Mouse (Mus musculus) embryonic facial prominence, embryonic 10.5 days (tissue): ENCODE results near the gene Moxd1. TPM values are rescaled to one million over a fixed set of nuclear protein-coding genes. Genes with fewer than 3 reads are reported as not detected.

Experiments
- DNase-seq: peaks from one replicate; pipeline ENCODE4 v3.0.0-alpha.2; 2017; ENCODE audit warnings: low spot score
- H3K27ac ChIP-seq: fragments of 300-500 bp; sonication (generic); replicated peaks from 2 replicates; pipeline ENCODE4 v1.5.1; 2016; ENCODE audit warnings: mild to moderate bottlenecking
- H3K27me3 ChIP-seq: fragments of 300-500 bp; sonication (generic); replicated peaks from 2 replicates; pipeline ENCODE4 v1.6.1; 2016; ENCODE audit warnings: low read depth, mild to moderate bottlenecking; ENCODE audit not compliant: poor library complexity, severe bottlenecking
- H3K36me3 ChIP-seq: fragments of 300-500 bp; sonication (generic); replicated peaks from 2 replicates; pipeline ENCODE4 v1.6.1; 2016; ENCODE audit warnings: mild to moderate bottlenecking, moderate library complexity
- H3K4me1 ChIP-seq: fragments of 300-500 bp; sonication (generic); 2 replicates; pipeline ENCODE4 v1.6.1; 2016
- H3K4me3 ChIP-seq: fragments of 300-500 bp; sonication (generic); 2 replicates; pipeline ENCODE4 v1.5.1; 2016; ENCODE audit warnings: mild to moderate bottlenecking, moderate library complexity
- H3K9me3 ChIP-seq: fragments of 300-500 bp; sonication (generic); 2 replicates; pipeline ENCODE4 v1.6.1; 2016; ENCODE audit warnings: mild to moderate bottlenecking
- WGBS: fragments of 180-500 bp; shearing (Covaris S2); methylation state at CpG from one replicate; pipeline ENCODE4 v1.1.7; 2016; 5-methylcytosine and 5-hydroxymethylcytosine counted together
- polyA plus RNA-seq: library from polyadenylated mRNA; unstranded; fragments of >200 nt; fragmentation: Nextera tagmentation; extraction: Ambion mirVana; gene quantifications from 2 replicates; pipeline ENCODE4 v1.2.1, GENCODE M21; 2016

The Moxd1 gene
- 12.8 and 15.3 TPM in 2 replicates for polyA plus RNA-seq

GRCm38 (mm10) chr10:24223449-24224143, at the start of gene Moxd1:
Moxd1 (plus strand) TSS chr10:24223517.
- under 1% methylated on average over 56 of the region's 56 CpGs for WGBS
- peak within 1 kb of the TSS; percentile 82 for H3K27ac ChIP-seq
- H3K27me3 ChIP-seq: peaks cover 58% of the 10 kb centered on the region
- no peaks in the 10 kb centered on the region for H3K9me3 ChIP-seq
- H3K4me1 ChIP-seq: peaks cover 28% of the 10 kb centered on the region
- H3K36me3 ChIP-seq: no peaks in the 10 kb centered on the region
- peak; percentile 74 for DNase-seq
- H3K4me3 ChIP-seq: peak within 1 kb of the TSS; percentile 68

GRCm38 (mm10) chr10:24190392-24190791, 32.9 kb upstream of the Moxd1 start:
- H3K36me3 ChIP-seq: peaks cover 1% of the 10 kb centered on the region; the same call in 1 of the 2 replicates
- 66% methylated on average over 7 of the region's 7 CpGs for WGBS
- no peak overlapping the region for H3K4me3 ChIP-seq
- no peak overlapping the region for H3K27ac ChIP-seq
- no peaks in the 10 kb centered on the region for H3K4me1 ChIP-seq
- no peak for DNase-seq
- no peaks in the 10 kb centered on the region for H3K27me3 ChIP-seq
- H3K9me3 ChIP-seq: no peaks in the 10 kb centered on the region

- WGBS: 62% methylated on average over 1 of the region's 1 CpGs
- no peak for DNase-seq
- no peak overlapping the region for H3K27ac ChIP-seq
- no peaks in the 10 kb centered on the region for H3K36me3 ChIP-seq
- no peaks in the 10 kb centered on the region for H3K27me3 ChIP-seq
- H3K4me3 ChIP-seq: no peak overlapping the region
- no peaks in the 10 kb centered on the region for H3K9me3 ChIP-seq
- H3K4me1 ChIP-seq: no peaks in the 10 kb centered on the region
These were observed 31.3 kb upstream of the Moxd1 start for GRCm38 (mm10) chr10:24191977-24192376.

GRCm38 (mm10) chr10:24199303-24199702, 24.0 kb upstream of the Moxd1 start:
- DNase-seq: no peak

GRCm38 (mm10) chr10:24200099-24200498, 23.2 kb upstream of the Moxd1 start:
- peaks cover 5% of the 10 kb centered on the region; the same call in 1 of the 2 replicates for H3K4me1 ChIP-seq
- whole genome bisulfite sequencing: 77% methylated on average over 3 of the region's 3 CpGs
- no peaks in the 10 kb centered on the region for H3K36me3 ChIP-seq
- H3K27ac ChIP-seq: no peak overlapping the region
- no peaks in the 10 kb centered on the region for H3K9me3 ChIP-seq
- no peak for DNase-seq
- H3K27me3 ChIP-seq: no peaks in the 10 kb centered on the region
- no peak overlapping the region for H3K4me3 ChIP-seq

More at GRCm38 (mm10) chr10:24199303-24199702, 24.0 kb upstream of the Moxd1 start:
- no peak overlapping the region for H3K4me3 ChIP-seq
- no peaks in the 10 kb centered on the region for H3K9me3 ChIP-seq
- no peaks in the 10 kb centered on the region for H3K27me3 ChIP-seq
- peaks cover 5% of the 10 kb centered on the region; the same call in 1 of the 2 replicates for H3K4me1 ChIP-seq
- no peak overlapping the region for H3K27ac ChIP-seq
- no peaks in the 10 kb centered on the region for H3K36me3 ChIP-seq
- WGBS: 68% methylated on average over 12 of the region's 12 CpGs

- no peaks in the 10 kb centered on the region for H3K27me3 ChIP-seq
- no peak overlapping the region for H3K27ac ChIP-seq
- H3K36me3 ChIP-seq: no peaks in the 10 kb centered on the region
- peaks cover 19% of the 10 kb centered on the region for H3K4me1 ChIP-seq
- no peaks in the 10 kb centered on the region for H3K9me3 ChIP-seq
- DNase-seq: no peak
- 83% methylated on average over 6 of the region's 6 CpGs for WGBS
- H3K4me3 ChIP-seq: no peak overlapping the region
These were observed 13.2 kb upstream of the Moxd1 start for GRCm38 (mm10) chr10:24210075-24210474.

GRCm38 (mm10) chr10:24213297-24213696, 10.0 kb upstream of the Moxd1 start:
- Histone ChIP-seq H3K27ac (no peak overlapping the region; the same call in 1 of the 2 replicates), H3K27me3 (no peaks in the 10 kb centered on the region), H3K9me3 (no peaks in the 10 kb centered on the region), H3K4me1 (peaks cover 19% of the 10 kb centered on the region), H3K4me3 (no peak overlapping the region), H3K36me3 (no peaks in the 10 kb centered on the region)
- WGBS: 70% methylated on average over 5 of the region's 5 CpGs
- no peak for DNase-seq

- no peak for DNase-seq
- Histone ChIP-seq H3K9me3 (no peaks in the 10 kb centered on the region), H3K27me3 (peaks cover 24% of the 10 kb centered on the region), H3K4me3 (no peak overlapping the region), H3K27ac (no peak overlapping the region), H3K36me3 (no peaks in the 10 kb centered on the region), H3K4me1 (peaks cover 9% of the 10 kb centered on the region)
- 73% methylated on average over 6 of the region's 6 CpGs for WGBS
These were observed 5.6 kb upstream of the Moxd1 start for GRCm38 (mm10) chr10:24217558-24218268.

GRCm38 (mm10) chr10:24220931-24221330, 2.4 kb upstream of the Moxd1 start:
- Histone ChIP-seq H3K36me3 (no peaks in the 10 kb centered on the region), H3K9me3 (no peaks in the 10 kb centered on the region), H3K27me3 (peaks cover 55% of the 10 kb centered on the region), H3K4me3 (no peak overlapping the region), H3K4me1 (peaks cover 24% of the 10 kb centered on the region), H3K27ac (no peak overlapping the region)
- DNase-seq: no peak
- WGBS: 90% methylated on average over 5 of the region's 5 CpGs

- H3K27me3 ChIP-seq: peaks cover 58% of the 10 kb centered on the region
- H3K4me3 ChIP-seq: peak overlapping the region; percentile 68
- no peak overlapping the region for H3K27ac ChIP-seq
- peaks cover 24% of the 10 kb centered on the region for H3K4me1 ChIP-seq
- no peaks in the 10 kb centered on the region for H3K36me3 ChIP-seq
- DNase-seq: no peak
- WGBS: 12% methylated on average over 6 of the region's 6 CpGs
- no peaks in the 10 kb centered on the region for H3K9me3 ChIP-seq
These were observed 406 bp upstream of the Moxd1 start for GRCm38 (mm10) chr10:24222911-24223310.

- Histone ChIP-seq H3K27ac (no peak overlapping the region), H3K27me3 (peaks cover 58% of the 10 kb centered on the region), H3K36me3 (no peaks in the 10 kb centered on the region), H3K4me1 (peaks cover 30% of the 10 kb centered on the region), H3K4me3 (peak overlapping the region; percentile 68), H3K9me3 (no peaks in the 10 kb centered on the region)
- DNase-seq: no peak
- WGBS: 18% methylated on average over 8 of the region's 8 CpGs
These were observed 1.3 kb downstream of the Moxd1 start for GRCm38 (mm10) chr10:24224591-24224990.

- WGBS: 62% methylated on average over 12 of the region's 12 CpGs
- peaks cover 25% of the 10 kb centered on the region for H3K27me3 ChIP-seq
- no peaks in the 10 kb centered on the region for H3K9me3 ChIP-seq
- H3K4me3 ChIP-seq: no peak overlapping the region
- no peaks in the 10 kb centered on the region for H3K36me3 ChIP-seq
- H3K4me1 ChIP-seq: peaks cover 20% of the 10 kb centered on the region
- H3K27ac ChIP-seq: no peak overlapping the region
- DNase-seq: no peak
These were observed 5.2 kb downstream of the Moxd1 start for GRCm38 (mm10) chr10:24228318-24229183.
